16 mouse cellular contexts compared by ENCODE assay signal in genomic region chr13:99031223-99032216, GRCm38 (mm10). TPM values are rescaled to one million over a fixed set of nuclear protein-coding genes. Genes with fewer than 3 reads are reported as not detected.
A peak's percentile ranks its signal among the peaks of the same experiment; 100 is the strongest.
DNase-seq lines count a peak whose midpoint lies in the region; ATAC-seq and TF ChIP-seq lines count a peak whose summit lies in the region.
"Had no signal": no experiment of that assay in that cellular context is flagged by ENCODE, and none has a peak within 500 bp of the region (broad histone marks: within the 10 kb centered on the region; RNA-seq: fewer than 3 reads in every experiment).

No protein-coding gene starts in this region.

- DNase-seq in thymus, adult 2 months = no peak
- DNase-seq in thymus, postnatal 14 days = no peak
- DNase-seq in forebrain, postnatal 0 days = peak; percentile 21
- DNase-seq in midbrain, embryonic 14.5 days = peak; percentile 69
- DNase-seq in kidney, adult 2 months = no peak
- no peak for DNase-seq in thymus, postnatal 10 days (ENCODE audit: low spot score in 2 of 2)
- DNase-seq: adrenal gland, postnatal 14 days; gastrocnemius, postnatal 14 days; layer of hippocampus, adult 9-11 months; liver, postnatal 0 days had no signal

- H3K4me1 ChIP-seq in thymus, adult 2 months (replicated peaks; ENCODE audit: control insufficient read depth, insufficient read depth, low read length) = peaks cover 20% of the 10 kb centered on the region
- peaks cover 13% of the 10 kb centered on the region for H3K4me1 ChIP-seq in forebrain, postnatal 0 days (ENCODE audit: insufficient read depth)
- peaks cover 40% of the 10 kb centered on the region for H3K4me1 ChIP-seq in midbrain, embryonic 14.5 days (ENCODE audit: control insufficient read depth, insufficient read depth, low read length)
- peaks cover 4% of the 10 kb centered on the region for H3K4me1 ChIP-seq in kidney, adult 2 months (ENCODE audit: control insufficient read depth, insufficient read depth, low read length)

- H3K4me3 ChIP-seq in thymus, adult 2 months (ENCODE audit: control insufficient read depth, insufficient read depth, low read length) = no peak overlapping the region
- no peak overlapping the region for H3K4me3 ChIP-seq in forebrain, postnatal 0 days (ENCODE audit: low read depth, low read length)
- H3K4me3 ChIP-seq in midbrain, embryonic 14.5 days (replicated peaks; ENCODE audit: low read depth, low read length) = no peak overlapping the region
- H3K4me3 ChIP-seq in kidney, adult 2 months (ENCODE audit: insufficient read depth, low read depth, low read length) = no peak overlapping the region
- H3K4me3 ChIP-seq: heart, embryonic 13.5 days; kidney, embryonic 15.5 days had no signal

- H3K4me2 ChIP-seq in forebrain, postnatal 0 days (ENCODE audit: low read depth) = no peak overlapping the region
- H3K4me2 ChIP-seq in midbrain, embryonic 14.5 days (ENCODE audit: low read length) = peak overlapping the region; percentile 36
- H3K4me2 ChIP-seq: heart, embryonic 13.5 days; kidney, embryonic 15.5 days had no signal

- H3K36me3 ChIP-seq in thymus, adult 2 months (ENCODE audit: control insufficient read depth, insufficient read depth, low read length) = no peaks in the 10 kb centered on the region
- no peaks in the 10 kb centered on the region for H3K36me3 ChIP-seq in forebrain, postnatal 0 days (ENCODE audit: insufficient read depth)
- H3K36me3 ChIP-seq in midbrain, embryonic 14.5 days (ENCODE audit: control insufficient read depth, insufficient read depth, low read length) = no peaks in the 10 kb centered on the region
- H3K36me3 ChIP-seq in kidney, adult 2 months (ENCODE audit: control insufficient read depth, insufficient read depth, low read length) = no peaks in the 10 kb centered on the region
- H3K36me3 ChIP-seq: heart, embryonic 13.5 days; kidney, embryonic 15.5 days had no signal

- 92% methylated on average over 11 of the region's 11 CpGs for WGBS in thymus, adult 2 months
- WGBS in forebrain, postnatal 0 days = 40% methylated on average over 11 of the region's 11 CpGs
- WGBS in midbrain, embryonic 14.5 days = 20% methylated on average over 11 of the region's 11 CpGs
- 79% methylated on average over 11 of the region's 11 CpGs for WGBS in kidney, adult 2 months

- peak overlapping the region; percentile 59; the same call in 1 of the 2 replicates for H3K27ac ChIP-seq in thymus, adult 2 months (ENCODE audit: control insufficient read depth, insufficient read depth, low read length)
- H3K27ac ChIP-seq in forebrain, postnatal 0 days (ENCODE audit: low read depth, low read length) = 0 out of 2 replicates have a peak overlapping the region, but pooled peaks have one; percentile 45
- peak overlapping the region; percentile 69 for H3K27ac ChIP-seq in midbrain, embryonic 14.5 days (replicated peaks; ENCODE audit: low read depth, low read length)
- no peak overlapping the region for H3K27ac ChIP-seq in kidney, adult 2 months (ENCODE audit: insufficient read depth, low read depth, low read length)
- H3K27ac ChIP-seq: heart, embryonic 13.5 days; kidney, embryonic 15.5 days had no signal

- ATAC-seq in forebrain, postnatal 0 days = peak; percentile 10; the same call in 1 of the 2 replicates
- ATAC-seq in midbrain, embryonic 14.5 days (ENCODE audit: low FRiP score, low TSS enrichment) = peak; percentile 66; the same call in 1 of the 2 replicates
- no peak for ATAC-seq in megakaryocyte-erythroid progenitor cell, adult 5-6 weeks (replicated peaks; ENCODE audit: low FRiP score, low TSS enrichment, poor library complexity, severe bottlenecking)
- ATAC-seq: liver, postnatal 0 days had no signal

- H3K9ac ChIP-seq in forebrain, postnatal 0 days = no peak overlapping the region
- H3K9ac ChIP-seq in midbrain, embryonic 14.5 days (replicated peaks; ENCODE audit: low read length) = peak overlapping the region; percentile 7; the same call in 1 of the 2 replicates
- H3K9ac ChIP-seq: heart, embryonic 13.5 days; kidney, embryonic 15.5 days; liver, postnatal 0 days had no signal

- no peaks in the 10 kb centered on the region for H3K27me3 ChIP-seq in thymus, adult 2 months (ENCODE audit: control insufficient read depth, insufficient read depth, low read length)
- no peaks in the 10 kb centered on the region for H3K27me3 ChIP-seq in forebrain, postnatal 0 days (ENCODE audit: insufficient read depth, low read length)
- no peaks in the 10 kb centered on the region for H3K27me3 ChIP-seq in midbrain, embryonic 14.5 days (ENCODE audit: control insufficient read depth, insufficient read depth, low read length)
- H3K27me3 ChIP-seq in kidney, adult 2 months (replicated peaks; ENCODE audit: control insufficient read depth, insufficient read depth, low read length) = no peaks in the 10 kb centered on the region
- H3K27me3 ChIP-seq: CH12.LX; kidney, embryonic 15.5 days had no signal

- no peak for TF ChIP-seq POLR2A in thymus, adult 2 months (IDR thresholded peaks at IDR 0.05; ENCODE audit: control insufficient read depth, extremely low read depth, insufficient read depth, low read length, poor library complexity)
- no peak for TF ChIP-seq POLR2A in kidney, adult 2 months (IDR thresholded peaks at IDR 0.05; ENCODE audit: low read depth, low read length)

- no peak for TF ChIP-seq CTCF in thymus, adult 2 months (IDR thresholded peaks at IDR 0.05; ENCODE audit: borderline replicate concordance, control insufficient read depth, extremely low read depth, insufficient read depth, low read length, poor library complexity)
- TF ChIP-seq CTCF in forebrain, postnatal 0 days (IDR thresholded peaks at IDR 0.05; ENCODE audit: low read depth) = no peak
- TF ChIP-seq CTCF in kidney, adult 2 months (conservative IDR thresholded peaks at IDR 0.05; ENCODE audit: insufficient read depth, insufficient read length, low read depth, low read length) = no peak

- no peaks in the 10 kb centered on the region for H3K9me3 ChIP-seq in forebrain, postnatal 0 days (ENCODE audit: low read length)
- no peaks in the 10 kb centered on the region for H3K9me3 ChIP-seq in midbrain, embryonic 14.5 days (ENCODE audit: control insufficient read depth, low read length)
- H3K9me3 ChIP-seq: heart, embryonic 13.5 days; kidney, embryonic 15.5 days had no signal

RNA-seq across cellular contexts. Expression of gene 1700024P04Rik, which starts 47.2 kb away (rescaled TPM):
- 0.39 TPM in 1 of 2 replicates, not detected in the other for polyA plus RNA-seq in thymus, adult 2 months (2012; rRNA removed)
- total RNA-seq in forebrain, postnatal 0 days (2014; rRNA removed) = not detected in 2 replicates
- polyA plus RNA-seq in forebrain, postnatal 0 days (2015; fragmentation: Nextera tagmentation; extraction: Ambion mirVana) = not detected in 2 replicates
- polyA plus RNA-seq in midbrain, embryonic 14.5 days (2014; fragmentation: Nextera tagmentation; extraction: Ambion mirVana) = not detected in 2 replicates
- not detected in 2 replicates for total RNA-seq in megakaryocyte-erythroid progenitor cell, adult 5-6 weeks (2014; fragmentation: Nextera tagmentation)
- not detected in 2 replicates for total RNA-seq in megakaryocyte-erythroid progenitor cell, adult 5-6 weeks (2017)
- not detected in 2 replicates for polyA plus RNA-seq in kidney, adult 2 months (2012; rRNA removed)
- total RNA-seq: adrenal gland, postnatal 14 days; CH12.LX; gastrocnemius, postnatal 14 days; left cerebral cortex, postnatal 36 days had no signal
- polyA plus RNA-seq: cortical plate, adult 2 months; heart, embryonic 13.5 days; kidney, embryonic 15.5 days; liver, postnatal 0 days had no signal

Comparison
In these comparisons a context has a peak if more than half of its experiments do, and no peak if none do; other contexts are left out.
1. DNase-seq: peak in forebrain, postnatal 0 days (single experiment) and midbrain, embryonic 14.5 days (single experiment); none in thymus, adult 2 months (single experiment), thymus, postnatal 14 days (single experiment), kidney, adult 2 months (single experiment) and thymus, postnatal 10 days (0 of 2).